Mouse (Mus musculus) heart, embryonic 12.5 days (tissue): Measurements from ENCODE around the gene Dgkq. TPM values are rescaled to one million over a fixed set of nuclear protein-coding genes. Genes with fewer than 3 reads are reported as not detected.

Source experiments
- ATAC-seq: fragments of 200-750 bp; cut with Nextera tagmentation; 2 replicates; pipeline ENCODE4 v1.8.0; 2017; ENCODE audit warnings: moderate TSS enrichment, moderate library complexity; ENCODE audit not compliant: insufficient number of reproducible peaks, low FRiP score
- H3K27ac ChIP-seq: fragments of 300-500 bp; sonication (generic); 2 replicates; pipeline ENCODE4 v1.5.1; 2016; ENCODE audit warnings: mild to moderate bottlenecking, moderate library complexity; ENCODE audit not compliant: poor library complexity, severe bottlenecking
- H3K27me3 ChIP-seq: fragments of 300-500 bp; sonication (generic); replicated peaks from 2 replicates; pipeline ENCODE4 v1.6.1; 2016; ENCODE audit warnings: mild to moderate bottlenecking, moderate library complexity
- H3K36me3 ChIP-seq: fragments of 300-500 bp; sonication (generic); 2 replicates; pipeline ENCODE4 v1.6.1; 2016; ENCODE audit warnings: mild to moderate bottlenecking, moderate library complexity
- H3K4me1 ChIP-seq: fragments of 300-500 bp; sonication (generic); replicated peaks from 2 replicates; pipeline ENCODE4 v1.6.1; 2016; ENCODE audit warnings: mild to moderate bottlenecking
- H3K4me2 ChIP-seq: fragments of 300-500 bp; sonication (generic); 2 replicates; pipeline ENCODE4 v1.6.1; 2016; ENCODE audit warnings: mild to moderate bottlenecking, moderate library complexity
- H3K4me3 ChIP-seq: fragments of 300-500 bp; sonication (generic); 2 replicates; pipeline ENCODE4 v1.5.1; 2016; ENCODE audit warnings: mild to moderate bottlenecking
- H3K9ac ChIP-seq: fragments of 300-500 bp; sonication (generic); 2 replicates; pipeline ENCODE4 v1.6.1; 2016; ENCODE audit warnings: mild to moderate bottlenecking, moderate library complexity
- H3K9me3 ChIP-seq: fragments of 300-500 bp; sonication (generic); replicated peaks from 2 replicates; pipeline ENCODE4 v1.6.1; 2016; ENCODE audit warnings: mild to moderate bottlenecking, moderate library complexity
- WGBS: fragments of 180-500 bp; shearing (Covaris S2); methylation state at CpG from one replicate; pipeline ENCODE4 v1.1.7; 2016; 5-methylcytosine and 5-hydroxymethylcytosine counted together
- polyA plus RNA-seq: library from polyadenylated mRNA; unstranded; fragments of >200 nt; fragmentation: Nextera tagmentation; extraction: Ambion mirVana; gene quantifications from 2 replicates; pipeline ENCODE4 v1.2.1, GENCODE M21; 2016

Gene Dgkq
- 8.4 and 9.4 TPM in 2 replicates for polyA plus RNA-seq

DNA sequence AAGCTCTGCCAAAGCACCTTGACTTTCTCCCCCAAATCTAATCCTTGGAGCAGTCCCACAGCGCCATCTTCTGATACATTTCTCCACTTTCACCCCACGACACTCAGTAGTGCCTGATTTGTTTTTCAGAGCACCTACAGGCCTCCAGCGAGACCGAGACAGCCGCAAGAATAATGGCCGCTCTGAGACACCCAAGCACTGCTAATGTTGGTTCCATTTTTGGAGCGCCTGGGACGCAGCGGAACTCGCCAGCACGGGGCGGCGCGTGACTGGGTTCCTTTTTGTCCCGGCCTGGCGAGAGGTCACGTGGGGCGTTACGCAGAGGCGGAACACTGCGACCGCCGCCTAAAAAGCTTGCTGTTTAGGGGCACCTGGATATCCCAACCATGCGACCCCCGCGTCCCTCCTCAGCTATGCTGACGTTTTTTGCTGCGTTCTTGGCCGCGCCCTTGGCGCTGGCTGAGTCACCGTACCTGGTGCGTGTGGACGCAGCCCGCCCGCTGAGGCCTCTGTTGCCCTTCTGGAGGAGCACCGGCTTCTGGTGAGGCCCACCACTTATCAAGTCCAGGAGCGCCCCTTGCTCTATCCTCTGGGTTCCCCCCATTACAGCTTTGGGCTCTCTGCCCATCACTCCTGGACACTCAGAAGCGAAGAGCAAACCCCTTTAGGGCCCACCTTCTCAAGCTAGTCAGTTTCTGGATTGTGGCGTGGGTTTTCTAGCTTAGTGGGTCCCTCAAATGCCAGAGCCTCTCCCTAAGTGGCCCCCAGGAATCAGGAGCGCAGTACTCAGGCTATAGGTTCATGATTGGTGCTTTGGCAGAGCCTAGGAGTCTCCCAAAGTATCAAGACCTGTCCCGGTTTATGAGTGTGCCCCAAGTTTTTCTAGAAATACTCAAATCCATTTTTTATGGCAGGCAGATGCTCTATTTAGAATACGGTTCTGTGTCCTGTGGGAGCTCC is at the start of gene Dgkq:
Gene Dgkq, minus strand, starts transcription at position 696 of the 960 bp plus-strand sequence.
- Histone ChIP-seq H3K4me3 (peak within 1 kb of the TSS; percentile 72), H3K27ac (peak within 1 kb of the TSS; percentile 87), H3K36me3 (peaks cover 32% of the 10 kb centered on the region), H3K27me3 (peaks cover 7% of the 10 kb centered on the region; the same call in 1 of the 2 replicates), H3K4me1 (peaks cover 14% of the 10 kb centered on the region), H3K9ac (peak within 1 kb of the TSS; percentile 84), H3K4me2 (peak within 1 kb of the TSS; percentile 76), H3K9me3 (no peaks in the 10 kb centered on the region)
- peak; percentile 84 for ATAC-seq
- WGBS = 6% methylated on average over 43 of the region's 43 CpGs

DNA sequence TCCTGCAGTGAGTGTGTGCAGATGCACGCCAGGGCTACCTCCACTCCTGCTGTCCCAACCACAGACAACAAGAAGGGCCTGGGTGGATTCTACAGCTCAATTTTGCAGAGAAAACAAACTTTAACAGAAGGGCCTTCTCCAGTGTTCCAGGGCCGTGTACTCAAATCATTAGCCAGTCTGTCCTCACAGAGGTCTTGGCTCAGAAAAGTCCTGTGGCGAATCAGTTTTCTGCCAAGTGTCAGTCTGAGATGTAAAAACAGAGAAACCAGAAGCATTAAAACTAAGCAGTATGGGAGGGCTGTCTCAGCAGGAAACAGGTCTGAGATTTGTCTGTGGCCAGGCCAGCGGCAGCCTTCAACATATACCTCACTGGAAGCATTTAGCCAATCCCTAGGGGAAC is 48.6 kb upstream of the Dgkq start:
- WGBS = 47% methylated on average over 4 of the region's 4 CpGs
- Histone ChIP-seq H3K9me3 (no peaks in the 10 kb centered on the region), H3K36me3 (no peaks in the 10 kb centered on the region), H3K27ac (peak overlapping the region; percentile 49; the same call in 1 of the 2 replicates), H3K27me3 (no peaks in the 10 kb centered on the region), H3K9ac (0 out of 2 replicates have a peak overlapping the region, but pooled peaks have one; percentile 16), H3K4me3 (no peak overlapping the region), H3K4me2 (no peak overlapping the region), H3K4me1 (peaks cover 29% of the 10 kb centered on the region)
- ATAC-seq = no peak

DNA sequence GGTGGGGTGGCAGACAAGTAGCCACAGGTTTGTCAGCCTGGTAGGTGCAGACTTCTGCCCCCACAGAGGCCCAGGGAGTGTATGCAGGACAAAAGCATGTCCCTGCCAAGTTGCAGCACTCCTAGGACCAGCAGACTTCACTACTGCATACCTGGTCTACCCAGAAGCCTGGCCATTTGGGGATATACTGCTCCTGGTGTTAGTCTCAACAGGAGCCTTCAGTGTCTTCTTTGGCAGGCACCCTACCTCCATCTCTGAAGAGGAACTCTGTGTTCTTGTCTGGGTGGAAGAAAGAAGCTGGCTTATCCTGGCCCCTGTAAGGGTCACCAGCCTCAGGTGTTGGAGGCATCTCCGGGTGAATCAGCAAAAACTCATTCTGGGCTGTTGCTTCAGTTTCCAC is 46.5 kb upstream of the Dgkq start:
- Histone ChIP-seq H3K9me3 (no peaks in the 10 kb centered on the region), H3K27me3 (no peaks in the 10 kb centered on the region), H3K36me3 (no peaks in the 10 kb centered on the region), H3K4me2 (no peak overlapping the region), H3K4me3 (no peak overlapping the region), H3K4me1 (peaks cover 29% of the 10 kb centered on the region), H3K9ac (no peak overlapping the region), H3K27ac (no peak overlapping the region)
- ATAC-seq = no peak
- WGBS = 57% methylated on average over 1 of the region's 1 CpGs

DNA sequence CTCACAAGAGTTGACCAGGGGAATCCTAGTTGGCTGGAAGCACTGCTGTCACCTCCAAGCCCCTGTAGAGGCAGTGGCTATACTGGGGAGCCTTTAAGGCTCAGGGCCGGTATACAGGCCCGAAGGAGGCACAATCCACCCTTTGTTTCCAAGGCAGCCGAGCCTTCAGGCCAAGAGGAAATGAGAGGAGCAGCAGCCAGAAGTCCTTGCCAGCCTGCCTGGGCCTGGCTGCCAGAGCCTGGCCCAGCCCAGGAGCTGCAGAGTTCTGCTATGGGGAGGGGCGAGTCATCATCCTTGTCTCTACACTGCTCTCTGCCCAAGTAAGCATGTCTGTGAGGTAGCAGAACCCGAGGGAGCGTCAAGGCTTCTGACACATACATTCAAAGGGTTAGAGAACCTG is 44.7 kb upstream of the Dgkq start:
- no peaks in the 10 kb centered on the region for H3K9me3 ChIP-seq
- peak; percentile 41 for ATAC-seq
- no peak overlapping the region for H3K4me2 ChIP-seq
- WGBS = 56% methylated on average over 6 of the region's 6 CpGs
- H3K4me1 ChIP-seq = peaks cover 26% of the 10 kb centered on the region
- no peak overlapping the region for H3K4me3 ChIP-seq
- no peaks in the 10 kb centered on the region for H3K27me3 ChIP-seq
- no peak overlapping the region for H3K9ac ChIP-seq
- 0 out of 2 replicates have a peak, but pooled peaks cover 2% of the 10 kb centered on the region for H3K36me3 ChIP-seq
- peak overlapping the region; percentile 59 for H3K27ac ChIP-seq

DNA sequence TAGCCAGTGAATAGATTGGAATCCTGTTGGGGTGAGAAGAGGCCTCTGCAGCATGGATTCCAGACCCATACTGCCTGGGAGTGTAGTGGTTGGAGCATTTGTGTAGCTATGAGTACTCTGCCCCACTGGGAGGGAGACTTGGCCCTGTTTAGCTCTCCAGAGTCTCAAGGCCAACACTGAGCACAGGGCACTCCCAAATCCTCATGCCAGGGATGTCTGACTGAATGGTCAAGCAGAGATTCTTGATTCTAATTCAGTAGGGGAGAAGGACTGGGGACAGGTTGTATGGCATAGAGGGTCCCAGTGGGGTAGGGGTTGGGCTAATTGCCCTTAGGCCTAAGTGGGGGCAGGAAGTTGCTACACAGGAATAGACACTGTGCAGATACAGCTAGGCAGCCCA is 44.2 kb upstream of the Dgkq start:
- ATAC-seq = 0 out of 2 replicates have a peak, but pooled peaks have one; percentile 3
- H3K4me2 ChIP-seq = no peak overlapping the region
- H3K4me1 ChIP-seq = peaks cover 30% of the 10 kb centered on the region
- H3K27me3 ChIP-seq = no peaks in the 10 kb centered on the region
- peak overlapping the region; percentile 59; the same call in 1 of the 2 replicates for H3K27ac ChIP-seq
- H3K4me3 ChIP-seq = no peak overlapping the region
- no peak overlapping the region for H3K9ac ChIP-seq
- no peaks in the 10 kb centered on the region for H3K9me3 ChIP-seq
- 0 out of 2 replicates have a peak, but pooled peaks cover 2% of the 10 kb centered on the region for H3K36me3 ChIP-seq

DNA sequence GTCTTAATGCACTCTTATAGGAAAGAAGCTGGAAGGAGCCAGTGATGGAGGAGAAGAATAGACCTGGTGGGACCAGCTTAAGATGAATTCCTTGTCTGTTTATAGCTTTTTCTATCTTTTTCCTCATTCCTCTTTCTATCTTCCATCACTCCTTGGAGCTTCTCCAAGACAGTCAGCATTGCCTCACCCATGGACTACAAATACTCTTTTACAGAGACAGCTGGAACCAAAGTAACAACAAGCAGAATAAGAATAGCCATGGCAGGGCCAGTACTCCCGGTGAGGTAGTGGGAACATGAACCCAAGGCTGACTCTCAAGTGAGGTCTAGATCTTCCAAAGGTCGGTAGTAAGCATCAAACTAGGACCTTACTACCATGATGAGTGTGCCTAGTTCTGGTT is 43.6 kb upstream of the Dgkq start:
- Histone ChIP-seq H3K4me3 (no peak overlapping the region), H3K27ac (no peak overlapping the region)
- 80% methylated on average over 2 of the region's 2 CpGs for WGBS

DNA sequence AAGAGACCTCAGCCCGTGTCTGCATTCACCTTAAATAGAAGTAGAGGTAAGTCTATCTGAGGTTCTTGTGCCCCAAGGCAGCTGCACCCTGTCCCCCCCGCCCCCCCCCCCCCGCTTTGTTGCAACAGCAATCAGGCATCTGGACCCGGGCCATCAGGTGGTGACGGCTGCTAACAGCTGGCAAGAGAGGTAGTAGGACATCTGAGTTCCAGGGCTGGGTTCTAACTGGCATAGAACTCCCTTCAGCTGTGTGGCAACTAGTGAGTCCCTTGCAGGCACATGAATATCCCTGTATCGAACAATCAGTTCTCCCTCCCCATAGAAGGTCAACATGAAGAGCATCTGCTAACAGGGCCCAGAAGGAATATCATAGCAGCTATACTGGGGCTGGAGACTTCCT is 42.5 kb upstream of the Dgkq start:
- no peak overlapping the region for H3K27ac ChIP-seq
- H3K9ac ChIP-seq = no peak overlapping the region
- peaks cover 28% of the 10 kb centered on the region for H3K4me1 ChIP-seq
- no peak for ATAC-seq
- 77% methylated on average over 6 of the region's 6 CpGs for WGBS
- peaks cover 16% of the 10 kb centered on the region for H3K36me3 ChIP-seq
- no peaks in the 10 kb centered on the region for H3K27me3 ChIP-seq
- no peak overlapping the region for H3K4me3 ChIP-seq
- no peaks in the 10 kb centered on the region for H3K9me3 ChIP-seq
- no peak overlapping the region for H3K4me2 ChIP-seq

More for the DNA sequence above, 43.6 kb upstream of the Dgkq start:
- no peaks in the 10 kb centered on the region for H3K9me3 ChIP-seq
- peaks cover 4% of the 10 kb centered on the region; the same call in 1 of the 2 replicates for H3K36me3 ChIP-seq
- H3K4me2 ChIP-seq = no peak overlapping the region
- no peaks in the 10 kb centered on the region for H3K27me3 ChIP-seq
- ATAC-seq = no peak
- H3K4me1 ChIP-seq = peaks cover 33% of the 10 kb centered on the region
- H3K9ac ChIP-seq = no peak overlapping the region

DNA sequence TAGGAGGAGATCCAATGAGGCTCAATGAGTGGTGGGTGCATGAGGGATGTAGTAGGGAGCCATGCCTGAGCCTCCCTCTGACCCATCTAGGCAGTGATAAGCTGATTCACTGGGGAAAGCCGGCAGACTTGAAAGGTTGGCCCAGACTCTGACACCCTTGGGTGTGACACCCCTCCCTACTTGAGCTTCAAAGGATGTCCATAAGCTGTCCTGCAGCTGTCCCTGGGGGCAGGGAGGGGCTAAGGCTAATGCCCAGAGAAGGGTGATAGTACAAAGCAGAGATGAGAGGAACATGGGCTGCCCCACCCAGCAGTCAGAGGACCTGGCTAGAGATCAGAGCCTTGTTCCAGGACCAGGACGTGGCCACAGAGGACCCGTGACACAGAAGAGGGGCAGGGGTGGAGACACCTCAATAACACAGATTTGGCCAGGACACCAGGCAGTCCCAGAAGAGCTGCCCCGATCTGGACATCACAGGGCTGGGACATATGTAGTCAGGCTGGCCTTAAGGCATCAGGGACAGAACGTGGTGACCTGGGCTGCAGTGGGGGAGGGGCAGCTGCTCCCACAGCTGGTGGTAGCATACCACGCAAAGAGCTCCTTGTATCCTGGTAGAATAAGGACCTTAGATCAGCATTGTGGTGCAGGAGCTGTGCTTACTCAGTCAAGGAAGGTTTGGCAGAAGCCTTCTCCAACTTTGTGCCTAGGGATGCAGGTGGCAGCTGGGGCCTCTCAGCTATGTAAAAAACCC is 39.7 kb upstream of the Dgkq start:
- ATAC-seq = peak; percentile 68
- no peak overlapping the region for H3K4me3 ChIP-seq
- no peaks in the 10 kb centered on the region for H3K9me3 ChIP-seq
- H3K9ac ChIP-seq = no peak overlapping the region
- WGBS = 30% methylated on average over 6 of the region's 6 CpGs
- H3K4me1 ChIP-seq = peaks cover 26% of the 10 kb centered on the region
- no peak overlapping the region for H3K27ac ChIP-seq
- peaks cover 44% of the 10 kb centered on the region for H3K36me3 ChIP-seq
- H3K27me3 ChIP-seq = no peaks in the 10 kb centered on the region
- H3K4me2 ChIP-seq = no peak overlapping the region

DNA sequence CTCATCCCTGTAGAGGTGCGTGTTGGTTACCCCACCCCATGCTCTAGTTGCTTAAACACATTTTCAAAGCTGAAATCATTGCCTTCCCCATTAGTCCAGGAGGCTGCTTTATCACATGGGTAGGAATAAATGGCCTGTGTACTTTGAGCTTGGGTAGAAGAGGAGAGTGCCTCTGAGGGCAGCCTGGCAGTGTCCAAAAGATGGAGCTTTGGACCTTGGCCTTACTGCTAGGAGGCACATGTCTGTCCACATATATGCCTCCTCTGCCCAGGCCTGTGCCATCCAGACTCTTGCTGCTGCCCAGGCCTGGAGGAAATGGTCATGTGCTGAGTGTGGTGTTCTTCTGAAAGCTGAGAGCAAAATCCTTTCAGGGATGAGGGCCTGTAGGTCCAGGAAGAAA is 38.9 kb upstream of the Dgkq start:
- Histone ChIP-seq H3K9me3 (no peaks in the 10 kb centered on the region), H3K4me3 (no peak overlapping the region), H3K27ac (no peak overlapping the region), H3K4me1 (peaks cover 26% of the 10 kb centered on the region), H3K27me3 (no peaks in the 10 kb centered on the region), H3K4me2 (no peak overlapping the region), H3K9ac (no peak overlapping the region), H3K36me3 (peaks cover 51% of the 10 kb centered on the region)
- ATAC-seq = no peak
- WGBS = 85% methylated on average over 1 of the region's 1 CpGs

DNA sequence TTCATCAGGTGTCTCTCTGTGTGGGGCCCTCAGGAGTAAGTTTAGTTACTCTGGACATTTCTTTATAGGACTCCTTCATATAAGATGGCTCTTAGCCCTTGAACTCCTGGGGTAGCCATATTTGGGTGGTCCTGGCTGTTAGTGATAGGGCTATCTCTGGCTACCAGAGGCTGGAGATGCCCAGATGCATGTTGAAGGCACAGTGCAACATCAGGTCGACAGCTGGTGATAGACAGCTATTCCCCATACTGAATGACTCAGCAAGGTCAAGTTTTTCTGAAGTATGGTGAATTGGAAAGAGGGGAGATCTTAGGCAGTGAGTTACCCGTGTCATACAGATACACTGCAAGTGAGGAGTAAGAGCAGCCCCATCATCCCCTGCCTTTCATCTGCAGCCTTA is 38.3 kb upstream of the Dgkq start:
- Histone ChIP-seq H3K9me3 (no peaks in the 10 kb centered on the region), H3K36me3 (peaks cover 56% of the 10 kb centered on the region), H3K4me3 (no peak overlapping the region), H3K27me3 (no peaks in the 10 kb centered on the region), H3K4me1 (peaks cover 31% of the 10 kb centered on the region), H3K27ac (no peak overlapping the region), H3K4me2 (no peak overlapping the region), H3K9ac (no peak overlapping the region)
- ATAC-seq = peak; percentile 38
- 65% methylated on average over 2 of the region's 2 CpGs for WGBS
